Mouse (Mus musculus) heart, postnatal 14 days (tissue): Measurements from ENCODE around the gene Tex47. TPM values are rescaled to one million over a fixed set of nuclear protein-coding genes. Genes with fewer than 3 reads are reported as not detected.

ENCODE experiments used
- DNase-seq, 2 experiments: peaks; one replicate each; pipeline ENCODE4 v3.0.0; 2021 to 2022
- intact Hi-C: fragments of 180-260 bp; cut with DNase I; formaldehyde crosslinking; loops from one replicate; pipeline ENCODE4 v1.15.1; 2025
- long read RNA-seq, 2 experiments: library from polyadenylated mRNA; stranded (forward); transcript quantifications; one replicate each; pipeline ENCODE4 v2.0.0; 2021
- total RNA-seq, 2 experiments: library from RNA; stranded (reverse); gene quantifications; 2 replicates each; pipeline ENCODE4 v1.2.3; 2021

Gene Tex47
- total RNA-seq = not detected
- long read RNA-seq, experiment 1 = 0 reads
- long read RNA-seq, experiment 2 = 0 reads

GRCm38 (mm10) chr5:7303819-7304218 lies at the start of gene Tex47:
TSS of gene Tex47 (plus strand) at chr5:7304119.
- DNase-seq = no peak
- intact Hi-C loops = no loop called here

DNA sequence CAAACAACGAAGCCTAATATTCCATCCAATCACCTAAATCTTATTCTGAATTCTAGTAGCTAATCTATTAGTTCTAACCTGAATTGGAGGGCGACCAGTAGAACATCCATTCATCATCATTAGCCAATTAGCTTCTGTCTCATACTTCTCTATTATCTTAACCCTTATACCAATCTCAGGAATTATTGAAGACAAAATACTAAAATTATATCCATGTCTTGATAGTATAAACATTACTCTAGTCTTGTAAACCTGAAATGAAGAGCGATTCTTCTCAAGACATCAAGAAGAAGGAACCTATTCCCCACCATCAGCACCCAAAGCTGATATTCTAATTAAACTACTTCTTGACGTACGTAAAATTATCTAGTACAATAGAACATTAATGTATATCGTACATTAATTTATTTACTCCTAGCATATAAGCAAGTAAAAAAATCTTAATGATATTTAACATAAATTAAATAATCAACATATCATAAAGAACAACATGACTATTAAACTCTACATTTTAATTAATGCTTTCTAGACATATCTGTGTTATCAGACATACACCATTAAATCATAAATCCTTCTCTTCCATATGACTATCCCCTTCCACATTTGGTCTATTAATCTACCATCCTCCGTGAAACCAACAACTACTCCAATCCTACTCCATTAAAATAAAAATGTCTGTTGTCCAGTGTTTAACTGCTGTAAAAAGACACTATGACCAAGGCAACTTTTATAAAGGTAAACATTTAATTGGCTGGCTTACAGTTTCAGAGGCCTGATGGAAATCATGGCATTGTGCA lies 27.1 kb upstream of the Tex47 start:
- DNase-seq = no peak
- intact Hi-C loops = no loop called here

DNA sequence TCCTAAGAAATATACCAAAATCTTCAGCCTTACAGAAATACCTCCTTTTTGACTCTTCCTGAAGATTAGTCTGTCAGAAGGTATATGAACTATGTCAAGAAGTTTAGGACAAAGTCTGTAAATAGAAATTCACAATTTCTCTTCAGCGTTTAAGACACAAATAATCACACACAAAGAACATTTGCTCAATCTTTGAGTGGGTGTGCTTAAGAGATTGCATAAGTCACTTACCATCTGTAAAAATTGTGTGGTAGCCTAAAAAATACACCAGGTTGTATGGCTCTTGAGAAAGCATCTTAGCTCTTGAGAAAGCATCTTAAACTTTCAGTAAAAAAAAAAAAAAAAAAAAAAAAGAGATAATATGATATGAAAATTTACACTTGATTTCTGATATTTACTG lies 19.6 kb upstream of the Tex47 start:
- intact Hi-C loops = no loop called here

DNA sequence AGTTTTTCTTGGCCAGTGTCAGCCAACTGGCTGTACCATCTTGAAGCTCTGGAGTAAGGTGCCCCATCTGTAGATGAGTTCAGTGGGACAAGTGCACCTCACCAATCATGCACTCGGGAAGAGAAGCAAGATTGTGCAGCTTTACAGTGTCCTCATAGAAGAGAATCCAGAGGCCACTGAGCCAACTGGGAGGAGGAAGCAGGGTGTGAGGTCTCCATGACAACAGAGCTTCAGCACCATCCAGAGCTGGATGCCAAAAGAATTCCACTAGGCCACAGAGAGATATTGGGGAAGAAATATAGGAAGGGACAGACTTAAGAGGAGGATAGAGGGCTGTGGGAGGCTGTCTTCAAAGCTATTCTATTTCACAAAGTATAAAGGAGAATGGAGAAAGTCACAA lies 950 bp upstream of the Tex47 start:
- intact Hi-C loops = no loop called here

More for the DNA sequence above, 19.6 kb upstream of the Tex47 start:
- no peak for DNase-seq

GRCm38 (mm10) chr5:7325594-7325993 lies 21.7 kb downstream of the Tex47 start:
- DNase-seq = no peak
- intact Hi-C loops = no loop called here

More for the DNA sequence above, 950 bp upstream of the Tex47 start:
- no peak for DNase-seq

- peak; percentile 4 to 25 for DNase-seq
- intact Hi-C loops = loop anchor here (10.0 kb wide), 1 partner anchor 650 kb away; no protein-coding TSS in a partner anchor
Measured at GRCm38 (mm10) chr5:7344145-7345010, 40.5 kb downstream of the Tex47 start, which contains the start of gene Zfp804b. TSS of gene Zfp804b (minus strand) at chr5:7344756.

- intact Hi-C loops = loop anchor here (10.0 kb wide), 1 partner anchor 650 kb away; no protein-coding TSS in a partner anchor
Measured at GRCm38 (mm10) chr5:7345011-7345389, 41.1 kb downstream of the Tex47 start.

More at GRCm38 (mm10) chr5:7345011-7345389, 41.1 kb downstream of the Tex47 start:
- DNase-seq = no peak

Other genes starting within 250 kb of the Tex47 start
- gene Zfp804b, start 40.6 kb downstream of the Tex47 start, total RNA-seq = under 1 TPM; 0.10 to 0.15 TPM